Mouse (Mus musculus) cortical plate, adult 2 months (tissue): ENCODE measurements around the gene Tubgcp3.

Experiments
- CTCF ChIP-seq: fragments of 200-500 bp; IDR thresholded peaks from 2 replicates; pipeline ENCODE4 v1.5.1; 2011; ENCODE audit warnings: mild to moderate bottlenecking, control low read depth, low read length; ENCODE audit not compliant: insufficient read depth; ENCODE audit errors: extremely low read depth
- POLR2A ChIP-seq: fragments of 200-500 bp; IDR thresholded peaks from 2 replicates; pipeline ENCODE4 v1.6.1; 2011; ENCODE audit warnings: mild to moderate bottlenecking, low read length, control low read depth; ENCODE audit not compliant: insufficient read depth; ENCODE audit errors: extremely low read depth

GRCm38 (mm10) chr8:12715861-12716585 lies 44.0 kb upstream of the Tubgcp3 start:
- no peak for TF ChIP-seq CTCF
- no peak for TF ChIP-seq POLR2A
